Mouse (Mus musculus) spleen, adult 2 months (tissue): ENCODE measurements around the gene Kcnc1. TPM values are rescaled to one million over a fixed set of nuclear protein-coding genes. Genes with fewer than 3 reads are reported as not detected.

Experiments used
- DNase-seq, 2 experiments: peaks; one replicate each; pipeline versions ENCODE4 v3.0.0 to v3.0.0-alpha.2; 2012 to 2021; ENCODE audit warnings: low spot score in 2 of 2, low read depth in 1 of 2
- H3K27ac ChIP-seq: fragments of 200-500 bp; 2 replicates; pipeline ENCODE4 v1.5.1; 2012; ENCODE audit warnings: low read length, inconsistent platforms; ENCODE audit not compliant: insufficient read depth
- H3K27me3 ChIP-seq: fragments of 200-500 bp; 2 replicates; pipeline ENCODE4 v1.6.1; 2012; ENCODE audit warnings: mild to moderate bottlenecking, moderate library complexity, low read length, inconsistent platforms; ENCODE audit not compliant: control insufficient read depth, insufficient read depth
- H3K36me3 ChIP-seq: fragments of 200-500 bp; 2 replicates; pipeline ENCODE4 v1.6.1; 2012; ENCODE audit warnings: mild to moderate bottlenecking, low read length, inconsistent platforms; ENCODE audit not compliant: control insufficient read depth, insufficient read depth
- H3K4me1 ChIP-seq: fragments of 200-500 bp; 2 replicates; pipeline ENCODE4 v1.6.1; 2011; ENCODE audit warnings: inconsistent platforms; ENCODE audit not compliant: control insufficient read depth, insufficient read depth, insufficient read length
- H3K4me3 ChIP-seq: fragments of 200-500 bp; 2 replicates; pipeline ENCODE4 v1.5.1; 2011; ENCODE audit warnings: mild to moderate bottlenecking, inconsistent platforms; ENCODE audit not compliant: insufficient read depth, insufficient read length; ENCODE audit errors: extremely low read depth
- CTCF ChIP-seq: fragments of 200-500 bp; IDR thresholded peaks from 2 replicates; pipeline ENCODE4 v1.5.1; 2011; ENCODE audit warnings: mild to moderate bottlenecking, inconsistent platforms; ENCODE audit not compliant: insufficient read depth, insufficient read length, insufficient replicate concordance; ENCODE audit errors: extremely low read depth
- POLR2A ChIP-seq: fragments of 200-500 bp; IDR thresholded peaks from 2 replicates; pipeline ENCODE4 v1.6.1; 2011; ENCODE audit warnings: low read depth, low read length, inconsistent platforms
- WGBS: fragments of 180-500 bp; shearing (Covaris S2); methylation state at CpG from one replicate; pipeline ENCODE4 v1.1.7; 2018; 5-methylcytosine and 5-hydroxymethylcytosine counted together
- polyA plus RNA-seq: library from polyadenylated mRNA; depleted of rRNA; stranded (reverse); fragments of >200 nt; gene quantifications from 2 replicates; pipeline ENCODE4 v1.2.3, GENCODE M21; 2012

Gene Kcnc1
- polyA plus RNA-seq, 1 experiment: 1.2 TPM

GRCm38 (mm10) chr7:46418102-46418622 lies 21.9 kb downstream of the Kcnc1 start:
- no peaks in the 10 kb centered on the region for H3K36me3 ChIP-seq
- H3K27me3 ChIP-seq: no peaks in the 10 kb centered on the region
- no peak for DNase-seq
- no peak overlapping the region for H3K27ac ChIP-seq
- no peak overlapping the region for H3K4me3 ChIP-seq
- WGBS: 80% methylated on average over 16 of the region's 16 CpGs
- no peaks in the 10 kb centered on the region for H3K4me1 ChIP-seq
- no peak for TF ChIP-seq CTCF
- no peak for TF ChIP-seq POLR2A

DNA sequence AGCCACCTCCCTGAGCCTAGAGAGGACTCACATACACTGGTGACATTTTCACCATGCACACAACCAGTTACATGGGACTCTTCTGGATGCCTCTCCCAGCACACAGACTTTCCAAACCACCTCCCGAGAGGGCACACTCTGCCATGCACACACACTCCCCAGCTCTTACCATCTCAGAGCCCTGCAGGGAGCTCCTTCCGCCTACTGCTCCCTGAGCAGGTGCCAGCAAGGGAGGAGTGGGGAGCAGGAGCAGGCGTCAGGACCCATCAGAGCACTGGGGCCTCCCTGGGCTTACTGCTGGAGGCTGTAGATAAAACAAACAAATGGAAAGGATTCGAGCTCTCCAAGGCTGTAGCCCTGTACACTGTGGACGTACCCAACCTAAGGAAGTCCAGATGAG lies 25.2 kb downstream of the Kcnc1 start:
- 58% methylated on average over 5 of the region's 5 CpGs for WGBS
- Histone ChIP-seq H3K4me1 (no peaks in the 10 kb centered on the region), H3K27ac (no peak overlapping the region), H3K36me3 (no peaks in the 10 kb centered on the region), H3K27me3 (no peaks in the 10 kb centered on the region), H3K4me3 (no peak overlapping the region)
- no peak for DNase-seq
- no peak for TF ChIP-seq CTCF
- TF ChIP-seq POLR2A: no peak

DNA sequence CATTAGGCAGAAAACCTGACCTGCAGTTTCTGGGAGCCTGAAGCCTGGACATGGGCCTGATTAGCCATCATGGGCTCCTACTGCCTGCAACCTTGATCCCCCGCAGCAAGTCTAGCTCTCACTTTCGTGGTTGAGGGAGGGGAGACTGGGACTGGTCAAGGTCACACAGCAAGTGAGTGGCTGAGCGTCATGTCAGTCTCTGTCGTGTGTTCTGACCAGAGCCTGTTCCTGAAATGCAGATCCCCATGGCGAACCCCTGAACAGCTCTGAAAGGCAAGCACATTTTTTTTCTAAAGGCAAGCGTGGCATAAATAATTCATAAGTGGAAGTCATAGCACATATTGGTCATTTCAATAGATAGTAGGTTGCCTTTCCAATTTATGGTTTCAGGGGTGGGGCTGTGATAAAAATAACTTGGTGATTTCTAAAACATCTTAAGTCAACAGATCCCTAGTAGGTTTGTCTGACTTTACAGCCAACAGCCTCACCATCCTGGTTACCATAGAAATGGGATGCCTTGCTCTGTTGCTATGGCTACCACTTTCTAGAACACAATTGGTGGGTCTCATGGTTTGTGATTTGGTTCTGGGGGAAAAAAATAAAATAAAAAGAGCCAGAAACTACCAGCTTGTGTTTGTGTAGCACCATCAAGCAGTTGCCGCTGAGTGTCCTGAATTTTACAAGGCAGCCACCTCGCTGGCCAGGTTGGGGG lies 25.9 kb downstream of the Kcnc1 start:
- WGBS: 80% methylated on average over 8 of the region's 8 CpGs

DNA sequence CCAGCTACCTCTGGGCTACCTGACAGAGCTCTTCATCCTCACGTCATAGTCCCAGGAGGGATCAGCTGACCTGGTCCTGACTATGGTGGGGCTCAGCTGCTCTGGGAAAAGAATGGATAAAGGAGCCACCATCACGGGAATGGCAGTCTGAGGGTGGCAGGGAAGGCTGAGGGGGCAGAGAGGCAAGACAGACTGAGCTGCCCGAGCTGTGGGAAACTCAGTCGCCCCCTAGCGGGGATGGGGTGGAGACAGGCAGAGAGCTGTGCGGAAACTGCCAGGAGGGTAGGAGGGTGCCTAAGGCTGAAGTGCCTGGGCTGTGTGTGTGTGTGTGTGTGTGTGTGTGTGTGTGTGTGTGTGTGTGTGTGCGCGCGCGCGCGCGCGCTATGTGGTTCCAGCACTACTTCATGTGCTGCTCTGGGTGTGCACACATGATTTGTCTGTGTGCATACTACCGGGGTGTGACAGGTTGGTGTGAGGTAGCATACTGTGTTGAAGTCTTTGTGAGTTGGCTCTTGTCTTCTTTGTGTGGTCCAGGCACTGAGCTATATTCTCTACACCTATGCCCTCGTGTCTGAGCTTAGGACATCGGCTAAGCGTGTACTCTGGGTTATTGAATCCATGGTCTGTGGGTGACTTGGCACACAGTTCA lies 26.6 kb downstream of the Kcnc1 start:
- Histone ChIP-seq H3K4me1 (no peaks in the 10 kb centered on the region), H3K27me3 (no peaks in the 10 kb centered on the region), H3K4me3 (no peak overlapping the region), H3K27ac (no peak overlapping the region), H3K36me3 (no peaks in the 10 kb centered on the region)
- DNase-seq: peak; percentile 30 to 73
- 63% methylated on average over 18 of the region's 18 CpGs for WGBS
- TF ChIP-seq CTCF (peak; percentile 71), POLR2A (no peak)

More for the DNA sequence above, 25.9 kb downstream of the Kcnc1 start:
- TF ChIP-seq CTCF: no peak
- TF ChIP-seq POLR2A: no peak
- DNase-seq: no peak
- Histone ChIP-seq H3K27ac (no peak overlapping the region), H3K36me3 (no peaks in the 10 kb centered on the region), H3K4me3 (no peak overlapping the region), H3K27me3 (no peaks in the 10 kb centered on the region), H3K4me1 (no peaks in the 10 kb centered on the region)

- no peak overlapping the region for H3K4me3 ChIP-seq
- 81% methylated on average over 3 of the region's 3 CpGs for WGBS
- DNase-seq: no peak
- no peaks in the 10 kb centered on the region for H3K36me3 ChIP-seq
- H3K27me3 ChIP-seq: no peaks in the 10 kb centered on the region
- H3K4me1 ChIP-seq: no peaks in the 10 kb centered on the region
- no peak overlapping the region for H3K27ac ChIP-seq
- TF ChIP-seq POLR2A: no peak
- TF ChIP-seq CTCF: no peak
Measured at GRCm38 (mm10) chr7:46423951-46424350, 27.7 kb downstream of the Kcnc1 start.

- 81% methylated on average over 4 of the region's 4 CpGs for WGBS
- no peak for DNase-seq
- Histone ChIP-seq H3K4me1 (no peaks in the 10 kb centered on the region), H3K4me3 (no peak overlapping the region), H3K27ac (no peak overlapping the region), H3K27me3 (no peaks in the 10 kb centered on the region), H3K36me3 (no peaks in the 10 kb centered on the region)
- TF ChIP-seq POLR2A (no peak), CTCF (no peak)
Measured at GRCm38 (mm10) chr7:46425012-46425411, 28.7 kb downstream of the Kcnc1 start.

DNA sequence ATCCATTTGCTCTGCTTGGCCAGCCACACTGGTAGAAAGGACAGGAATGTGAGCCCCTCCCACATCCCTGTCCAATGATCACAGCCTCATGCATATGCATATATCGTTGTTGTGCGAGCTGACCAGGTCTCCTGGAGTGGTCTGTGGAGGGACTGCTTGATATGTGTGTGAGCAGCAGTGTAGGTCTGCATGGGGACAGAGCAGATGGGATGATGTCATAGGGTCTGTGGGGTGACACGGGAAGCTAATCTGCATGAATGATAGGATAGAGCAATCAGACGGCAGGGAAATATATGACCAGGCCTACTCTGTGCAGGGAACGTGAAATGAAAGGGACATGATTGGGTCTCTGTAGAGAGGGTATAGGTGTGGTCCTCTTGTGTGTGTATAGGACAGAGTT lies 37.6 kb downstream of the Kcnc1 start:
- Histone ChIP-seq H3K4me3 (no peak overlapping the region), H3K27ac (no peak overlapping the region), H3K27me3 (no peaks in the 10 kb centered on the region), H3K4me1 (no peaks in the 10 kb centered on the region), H3K36me3 (no peaks in the 10 kb centered on the region)
- DNase-seq: no peak
- no peak for TF ChIP-seq POLR2A
- no peak for TF ChIP-seq CTCF
- WGBS: 76% methylated on average over 5 of the region's 5 CpGs
